Mouse (Mus musculus): ENCODE measurements at regions not wholly inside any gene's neighbourhood (a gene's known extent, or its start where the extent isn't known, plus 50 kb on each side); places are given as distances from the start of the nearest gene placed in this dataset.

- TF ChIP-seq POLR2A (IDR thresholded peaks at IDR 0.05; ENCODE audit: low read depth, low read length) (no peak), USF2 (conservative IDR thresholded peaks at IDR 0.05; ENCODE audit: low read depth, low read length) (no peak), RCOR1 (conservative IDR thresholded peaks at IDR 0.05; ENCODE audit: low read depth, low read length) (no peak), CHD1 (IDR thresholded peaks at IDR 0.05; ENCODE audit: low read depth, low read length) (no peak), TCF12 (IDR thresholded peaks at IDR 0.05; ENCODE audit: low read depth, low read length) (no peak), MAFK (IDR thresholded peaks at IDR 0.05; ENCODE audit: insufficient replicate concordance, low read length) (no peak), CTCF (conservative IDR thresholded peaks at IDR 0.05 in 1 of 2, IDR thresholded peaks at IDR 0.05 in 1 of 2; ENCODE audit: low read depth in 2 of 2, low read length in 2 of 2) (no peak), MAZ (IDR thresholded peaks at IDR 0.05; ENCODE audit: low read depth, low read length) (no peak), CHD2 (IDR thresholded peaks at IDR 0.05; ENCODE audit: low read length) (no peak), ZC3H11A (IDR thresholded peaks at IDR 0.05; ENCODE audit: low read depth, low read length) (no peak)
Observed at GRCm38 (mm10) chr13:35513120-35513519, 146.5 kb upstream of the Cdyl start.

Data from CH12.LX (cell line).